Mouse (Mus musculus): ENCODE results near the gene Ttc7.

- no peak for TF ChIP-seq CTCF (IDR thresholded peaks at IDR 0.05; ENCODE audit: borderline replicate concordance, extremely low read depth, insufficient read depth, insufficient read length)
- no peak for TF ChIP-seq POLR2A (IDR thresholded peaks at IDR 0.05; ENCODE audit: borderline replicate concordance, extremely low read depth, insufficient read depth, insufficient read length, poor library complexity, severe bottlenecking)
These were observed 1.9 kb downstream of the Ttc7 start for GRCm38 (mm10) chr17:87284482-87285040.

Data from brain, embryonic 14.5 days (tissue).